Mouse (Mus musculus): ENCODE results near the gene Ly6g5c. TPM values are rescaled to one million over a fixed set of nuclear protein-coding genes. Genes with fewer than 3 reads are reported as not detected.

Gene Ly6g5c
- polyA plus RNA-seq, 1 experiment from 2014 or later: not detected

GRCm38 (mm10) chr17:35064951-35065947 is 42.8 kb upstream of the Ly6g5c start, which contains the start of gene Ly6g6c:
Gene Ly6g6c (plus strand): TSS chr17:35065388.
- Histone ChIP-seq H3K9ac (ENCODE audit: low read depth, low read length) (peak within 1 kb of the TSS; percentile 45), H3K27ac (ENCODE audit: low read depth, low read length) (peak within 1 kb of the TSS; percentile 2; the same call in 1 of the 2 replicates), H3K4me2 (peak within 1 kb of the TSS; percentile 79), H3K4me1 (replicated peaks; ENCODE audit: control insufficient read depth, insufficient read depth, low read length) (peaks cover 28% of the 10 kb centered on the region), H3K9me3 (ENCODE audit: control insufficient read depth, low read length) (no peaks in the 10 kb centered on the region), H3K27me3 (replicated peaks; ENCODE audit: control insufficient read depth, insufficient read depth, low read length) (peaks cover 46% of the 10 kb centered on the region), H3K36me3 (ENCODE audit: control insufficient read depth, insufficient read depth, low read length) (peaks cover 12% of the 10 kb centered on the region; the same call in 1 of the 2 replicates), H3K4me3 (ENCODE audit: low read depth, low read length) (peak within 1 kb of the TSS; percentile 45)
- DNase-seq (ENCODE audit: low spot score) (peak; percentile 52), ATAC-seq (replicated peaks; ENCODE audit: low FRiP score) (peak; percentile 17)
- 2% methylated on average over 48 of the region's 48 CpGs for WGBS

GRCm38 (mm10) chr17:35066084-35066483 is 42.0 kb upstream of the Ly6g5c start, which contains the start of gene Mpig6b:
Gene Mpig6b (minus strand): TSS chr17:35066184.
- Histone ChIP-seq H3K27ac (ENCODE audit: low read depth, low read length) (peak within 1 kb of the TSS; percentile 2; the same call in 1 of the 2 replicates), H3K4me1 (replicated peaks; ENCODE audit: control insufficient read depth, insufficient read depth, low read length) (peaks cover 20% of the 10 kb centered on the region), H3K9me3 (ENCODE audit: control insufficient read depth, low read length) (no peaks in the 10 kb centered on the region), H3K4me2 (peak within 1 kb of the TSS; percentile 79), H3K27me3 (replicated peaks; ENCODE audit: control insufficient read depth, insufficient read depth, low read length) (peaks cover 46% of the 10 kb centered on the region), H3K4me3 (ENCODE audit: low read depth, low read length) (peak within 1 kb of the TSS; percentile 45), H3K9ac (ENCODE audit: low read depth, low read length) (peak within 1 kb of the TSS; percentile 45), H3K36me3 (ENCODE audit: control insufficient read depth, insufficient read depth, low read length) (peaks cover 6% of the 10 kb centered on the region; the same call in 1 of the 2 replicates)
- DNase-seq (ENCODE audit: low spot score): no peak
- no peak for ATAC-seq (replicated peaks; ENCODE audit: low FRiP score)
- WGBS: 38% methylated on average over 10 of the region's 10 CpGs

GRCm38 (mm10) chr17:35068213-35068914 is 39.7 kb upstream of the Ly6g5c start:
- Histone ChIP-seq H3K4me1 (replicated peaks; ENCODE audit: control insufficient read depth, insufficient read depth, low read length) (peaks cover 17% of the 10 kb centered on the region), H3K9ac (ENCODE audit: low read depth, low read length) (no peak overlapping the region), H3K27me3 (replicated peaks; ENCODE audit: control insufficient read depth, insufficient read depth, low read length) (peaks cover 49% of the 10 kb centered on the region), H3K4me3 (ENCODE audit: low read depth, low read length) (no peak overlapping the region), H3K9me3 (ENCODE audit: control insufficient read depth, low read length) (no peaks in the 10 kb centered on the region), H3K4me2 (no peak overlapping the region), H3K36me3 (ENCODE audit: control insufficient read depth, insufficient read depth, low read length) (no peaks in the 10 kb centered on the region), H3K27ac (ENCODE audit: low read depth, low read length) (no peak overlapping the region)
- WGBS: 76% methylated on average over 17 of the region's 17 CpGs
- DNase-seq (ENCODE audit: low spot score) (no peak), ATAC-seq (replicated peaks; ENCODE audit: low FRiP score) (no peak)

- no peaks in the 10 kb centered on the region for H3K36me3 ChIP-seq (ENCODE audit: control insufficient read depth, insufficient read depth, low read length)
- no peaks in the 10 kb centered on the region for H3K9me3 ChIP-seq (ENCODE audit: control insufficient read depth, low read length)
- H3K4me1 ChIP-seq (replicated peaks; ENCODE audit: control insufficient read depth, insufficient read depth, low read length): peaks cover 8% of the 10 kb centered on the region
- H3K27me3 ChIP-seq (replicated peaks; ENCODE audit: control insufficient read depth, insufficient read depth, low read length): peaks cover 37% of the 10 kb centered on the region
- ATAC-seq (replicated peaks; ENCODE audit: low FRiP score) (no peak), DNase-seq (ENCODE audit: low spot score) (no peak)
- H3K9ac ChIP-seq (ENCODE audit: low read depth, low read length): no peak overlapping the region
- H3K4me3 ChIP-seq (ENCODE audit: low read depth, low read length): no peak overlapping the region
- WGBS: 52% methylated on average over 6 of the region's 6 CpGs
- no peak overlapping the region for H3K4me2 ChIP-seq
- no peak overlapping the region for H3K27ac ChIP-seq (ENCODE audit: low read depth, low read length)
Observed at GRCm38 (mm10) chr17:35070556-35071229, 37.4 kb upstream of the Ly6g5c start.

GRCm38 (mm10) chr17:35071454-35071853 is 36.6 kb upstream of the Ly6g5c start:
- DNase-seq (ENCODE audit: low spot score) (no peak), ATAC-seq (replicated peaks; ENCODE audit: low FRiP score) (no peak)
- Histone ChIP-seq H3K4me1 (replicated peaks; ENCODE audit: control insufficient read depth, insufficient read depth, low read length) (peaks cover 4% of the 10 kb centered on the region), H3K9ac (ENCODE audit: low read depth, low read length) (no peak overlapping the region), H3K27me3 (replicated peaks; ENCODE audit: control insufficient read depth, insufficient read depth, low read length) (peaks cover 30% of the 10 kb centered on the region), H3K9me3 (ENCODE audit: control insufficient read depth, low read length) (no peaks in the 10 kb centered on the region), H3K36me3 (ENCODE audit: control insufficient read depth, insufficient read depth, low read length) (no peaks in the 10 kb centered on the region), H3K4me2 (no peak overlapping the region), H3K27ac (ENCODE audit: low read depth, low read length) (no peak overlapping the region), H3K4me3 (ENCODE audit: low read depth, low read length) (no peak overlapping the region)
- WGBS: 83% methylated on average over 9 of the region's 9 CpGs

GRCm38 (mm10) chr17:35074097-35074496 is 34.0 kb upstream of the Ly6g5c start:
- DNase-seq (ENCODE audit: low spot score): no peak
- ATAC-seq (replicated peaks; ENCODE audit: low FRiP score): no peak
- Histone ChIP-seq H3K36me3 (ENCODE audit: control insufficient read depth, insufficient read depth, low read length) (no peaks in the 10 kb centered on the region), H3K4me1 (replicated peaks; ENCODE audit: control insufficient read depth, insufficient read depth, low read length) (peaks cover 8% of the 10 kb centered on the region), H3K4me3 (ENCODE audit: low read depth, low read length) (no peak overlapping the region), H3K9ac (ENCODE audit: low read depth, low read length) (no peak overlapping the region), H3K27ac (ENCODE audit: low read depth, low read length) (no peak overlapping the region), H3K27me3 (replicated peaks; ENCODE audit: control insufficient read depth, insufficient read depth, low read length) (peaks cover 12% of the 10 kb centered on the region), H3K4me2 (no peak overlapping the region), H3K9me3 (ENCODE audit: control insufficient read depth, low read length) (no peaks in the 10 kb centered on the region)
- WGBS: 31% methylated on average over 17 of the region's 17 CpGs

- Histone ChIP-seq H3K9me3 (ENCODE audit: control insufficient read depth, low read length) (no peaks in the 10 kb centered on the region), H3K27ac (ENCODE audit: low read depth, low read length) (no peak within 1 kb of the TSS), H3K9ac (ENCODE audit: low read depth, low read length) (no peak within 1 kb of the TSS; the same call in 1 of the 2 replicates), H3K4me1 (replicated peaks; ENCODE audit: control insufficient read depth, insufficient read depth, low read length) (peaks cover 26% of the 10 kb centered on the region), H3K4me2 (peak within 1 kb of the TSS; percentile 28; the same call in 1 of the 2 replicates), H3K27me3 (replicated peaks; ENCODE audit: control insufficient read depth, insufficient read depth, low read length) (peaks cover 11% of the 10 kb centered on the region; the same call in 1 of the 2 replicates), H3K36me3 (ENCODE audit: control insufficient read depth, insufficient read depth, low read length) (no peaks in the 10 kb centered on the region), H3K4me3 (ENCODE audit: low read depth, low read length) (no peak within 1 kb of the TSS)
- ATAC-seq (replicated peaks; ENCODE audit: low FRiP score): no peak
- WGBS: 40% methylated on average over 10 of the region's 10 CpGs
- no peak for DNase-seq (ENCODE audit: low spot score)
Observed at GRCm38 (mm10) chr17:35076507-35077176, 31.4 kb upstream of the Ly6g5c start, which contains the start of gene Ly6g6e. Gene Ly6g6e (plus strand): TSS chr17:35076902.

Measured in liver, embryonic 11.5 days (tissue).